Mouse (Mus musculus): Measurements from ENCODE around the gene 1700067P10Rik. TPM values are rescaled to one million over a fixed set of nuclear protein-coding genes. Genes with fewer than 3 reads are reported as not detected.
A peak's percentile ranks its signal among the peaks of the same experiment; 100 is the strongest.

1700067P10Rik gene
- polyA plus RNA-seq, 1 experiment from 2014 or later, result not detected

DNA sequence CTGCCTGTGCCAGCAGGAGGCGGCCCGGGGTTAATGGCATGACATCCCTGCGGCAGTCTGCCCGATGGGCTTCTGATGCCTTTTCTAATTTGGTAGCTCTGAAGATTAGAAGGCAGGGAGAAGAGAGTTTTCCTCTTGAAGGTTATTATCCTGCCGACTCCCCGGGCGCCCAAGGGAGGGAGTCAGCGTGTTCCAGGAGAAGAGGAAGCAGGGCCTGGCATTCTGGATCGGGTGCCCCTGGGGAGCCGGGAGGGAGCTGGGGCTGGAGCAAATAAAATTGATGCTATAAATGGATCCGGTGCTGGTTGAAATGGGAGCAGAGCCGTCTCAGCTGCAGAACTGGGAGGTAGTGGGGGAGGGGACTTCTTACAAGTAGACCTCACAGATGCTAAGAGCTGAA, 31.7 kb upstream of the 1700067P10Rik start:
- ATAC-seq, result no peak
- H3K4me2 ChIP-seq (ENCODE audit: low read length), result no peak overlapping the region
- no peaks in the 10 kb centered on the region for H3K36me3 ChIP-seq (ENCODE audit: control insufficient read depth, insufficient read depth)
- peaks cover 25% of the 10 kb centered on the region for H3K4me1 ChIP-seq (replicated peaks; ENCODE audit: control insufficient read depth, insufficient read depth, low read length)
- no peaks in the 10 kb centered on the region for H3K9me3 ChIP-seq (ENCODE audit: control insufficient read depth, low read length)
- no peak overlapping the region for H3K4me3 ChIP-seq (replicated peaks; ENCODE audit: low read length)
- 0 out of 2 replicates have a peak, but pooled peaks cover 6% of the 10 kb centered on the region for H3K27me3 ChIP-seq (replicated peaks; ENCODE audit: control insufficient read depth, insufficient read depth, low read length)
- H3K27ac ChIP-seq (ENCODE audit: low read length), result no peak overlapping the region; the same call in 1 of the 2 replicates
- H3K9ac ChIP-seq (replicated peaks; ENCODE audit: low read depth, low read length), result 0 out of 2 replicates have a peak overlapping the region, but pooled peaks have one; percentile 3
- WGBS, result 5% methylated on average over 12 of the region's 12 CpGs

DNA sequence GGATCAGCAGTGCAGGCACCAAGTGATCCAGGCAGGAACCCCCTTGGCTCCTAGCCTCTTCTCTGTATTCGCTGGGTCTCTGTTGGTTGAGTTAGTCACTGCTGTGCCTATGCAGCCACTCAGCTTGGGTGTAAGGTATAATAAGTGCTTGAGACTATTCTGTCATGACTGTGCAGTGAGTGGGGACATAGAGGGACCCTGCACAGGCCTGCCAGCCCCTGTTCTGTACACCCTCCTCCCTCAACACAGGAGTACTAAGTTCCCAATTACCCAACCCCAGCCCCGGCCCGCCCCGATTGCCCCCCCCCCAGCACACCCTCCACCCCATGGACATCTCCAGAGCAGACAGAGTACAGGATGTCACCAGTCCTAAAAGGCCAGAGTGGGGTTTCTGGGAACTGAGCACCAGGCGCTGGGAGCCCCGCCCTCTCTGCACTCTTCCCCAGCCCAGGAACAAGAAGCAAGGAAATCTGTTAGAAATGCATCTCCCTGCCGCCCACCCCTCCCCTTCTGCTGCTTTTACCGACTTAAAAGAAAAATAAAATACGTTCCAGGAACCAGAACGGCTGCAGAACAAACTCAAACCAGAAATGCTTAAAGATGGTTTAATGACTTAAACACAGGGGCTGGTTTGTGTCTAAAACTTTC, 24.8 kb upstream of the 1700067P10Rik start:
- H3K4me3 ChIP-seq (replicated peaks; ENCODE audit: low read length), result no peak overlapping the region
- peak; percentile 54 for ATAC-seq
- 35% methylated on average over 10 of the region's 10 CpGs for WGBS
- no peak overlapping the region for H3K4me2 ChIP-seq (ENCODE audit: low read length)
- no peaks in the 10 kb centered on the region for H3K36me3 ChIP-seq (ENCODE audit: control insufficient read depth, insufficient read depth)
- peaks cover 13% of the 10 kb centered on the region for H3K4me1 ChIP-seq (replicated peaks; ENCODE audit: control insufficient read depth, insufficient read depth, low read length)
- no peak overlapping the region; the same call in 1 of the 2 replicates for H3K27ac ChIP-seq (ENCODE audit: low read length)
- H3K9ac ChIP-seq (replicated peaks; ENCODE audit: low read depth, low read length), result no peak overlapping the region
- H3K9me3 ChIP-seq (ENCODE audit: control insufficient read depth, low read length), result no peaks in the 10 kb centered on the region
- no peaks in the 10 kb centered on the region for H3K27me3 ChIP-seq (replicated peaks; ENCODE audit: control insufficient read depth, insufficient read depth, low read length)

DNA sequence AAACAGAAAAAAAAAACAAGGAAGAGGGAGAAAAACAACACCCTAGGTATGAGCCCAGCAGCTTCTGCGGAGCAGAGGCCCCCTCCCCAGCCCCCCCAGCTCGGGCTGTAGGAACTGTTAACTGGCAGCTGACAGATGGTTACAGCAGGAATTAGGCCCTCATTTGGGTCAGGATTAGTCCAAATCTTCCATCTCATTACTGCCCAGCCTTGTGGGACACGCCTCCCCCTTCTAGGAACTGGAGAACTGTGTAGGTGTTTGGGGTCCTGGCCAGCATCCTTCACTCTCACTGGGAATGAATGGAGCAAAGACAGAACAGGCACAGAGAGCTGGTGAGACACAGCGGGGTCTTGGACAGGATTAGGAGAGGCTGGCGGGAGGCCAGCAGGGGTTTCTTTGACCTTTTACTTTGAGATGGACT, 24.0 kb upstream of the 1700067P10Rik start:
- 6% methylated on average over 5 of the region's 5 CpGs for WGBS
- Histone ChIP-seq H3K4me1 (replicated peaks; ENCODE audit: control insufficient read depth, insufficient read depth, low read length) (peaks cover 13% of the 10 kb centered on the region), H3K36me3 (ENCODE audit: control insufficient read depth, insufficient read depth) (no peaks in the 10 kb centered on the region), H3K4me3 (replicated peaks; ENCODE audit: low read length) (no peak overlapping the region), H3K27ac (ENCODE audit: low read length) (no peak overlapping the region), H3K4me2 (ENCODE audit: low read length) (no peak overlapping the region), H3K9me3 (ENCODE audit: control insufficient read depth, low read length) (no peaks in the 10 kb centered on the region), H3K27me3 (replicated peaks; ENCODE audit: control insufficient read depth, insufficient read depth, low read length) (no peaks in the 10 kb centered on the region), H3K9ac (replicated peaks; ENCODE audit: low read depth, low read length) (no peak overlapping the region)
- peak; percentile 82 for ATAC-seq

DNA sequence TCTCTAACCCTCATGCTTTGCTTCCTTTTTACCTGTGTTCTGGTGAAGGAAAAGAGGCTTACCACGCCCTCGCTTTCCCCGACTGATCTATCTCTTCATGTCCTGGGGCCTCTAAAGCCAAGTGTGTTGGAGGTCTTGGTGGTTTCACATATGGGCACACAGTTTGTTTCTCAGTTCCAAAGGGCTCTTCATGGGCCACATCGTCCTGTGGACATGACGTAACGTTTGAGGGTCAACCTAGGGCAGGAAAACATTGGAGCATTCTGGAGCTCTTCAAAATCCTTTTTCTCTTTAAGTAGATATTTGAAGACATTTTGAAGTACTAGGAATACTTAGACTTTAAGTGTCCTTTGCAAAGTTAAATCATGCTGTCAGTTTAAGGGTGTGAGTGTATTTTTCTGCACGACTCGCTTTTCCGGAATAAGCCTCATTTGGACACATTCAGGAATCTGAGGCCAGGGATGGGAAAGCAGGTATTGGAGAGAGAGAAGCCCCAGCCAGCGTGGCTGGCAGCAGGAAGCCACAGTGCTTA, 22.0 kb upstream of the 1700067P10Rik start:
- H3K27ac ChIP-seq (ENCODE audit: low read length), result no peak overlapping the region
- H3K9me3 ChIP-seq (ENCODE audit: control insufficient read depth, low read length), result no peaks in the 10 kb centered on the region
- no peak overlapping the region for H3K4me3 ChIP-seq (replicated peaks; ENCODE audit: low read length)
- H3K36me3 ChIP-seq (ENCODE audit: control insufficient read depth, insufficient read depth), result no peaks in the 10 kb centered on the region
- no peaks in the 10 kb centered on the region for H3K27me3 ChIP-seq (replicated peaks; ENCODE audit: control insufficient read depth, insufficient read depth, low read length)
- no peak overlapping the region for H3K9ac ChIP-seq (replicated peaks; ENCODE audit: low read depth, low read length)
- 59% methylated on average over 10 of the region's 10 CpGs for WGBS
- H3K4me2 ChIP-seq (ENCODE audit: low read length), result no peak overlapping the region
- ATAC-seq, result no peak
- H3K4me1 ChIP-seq (replicated peaks; ENCODE audit: control insufficient read depth, insufficient read depth, low read length), result peaks cover 13% of the 10 kb centered on the region

GRCm38 (mm10) chr17:48067729-48068128, 21.4 kb upstream of the 1700067P10Rik start:
- Histone ChIP-seq H3K4me3 (replicated peaks; ENCODE audit: low read length) (no peak overlapping the region), H3K27me3 (replicated peaks; ENCODE audit: control insufficient read depth, insufficient read depth, low read length) (no peaks in the 10 kb centered on the region), H3K9ac (replicated peaks; ENCODE audit: low read depth, low read length) (no peak overlapping the region), H3K9me3 (ENCODE audit: control insufficient read depth, low read length) (no peaks in the 10 kb centered on the region), H3K27ac (ENCODE audit: low read length) (no peak overlapping the region), H3K4me2 (ENCODE audit: low read length) (no peak overlapping the region), H3K4me1 (replicated peaks; ENCODE audit: control insufficient read depth, insufficient read depth, low read length) (peaks cover 13% of the 10 kb centered on the region), H3K36me3 (ENCODE audit: control insufficient read depth, insufficient read depth) (no peaks in the 10 kb centered on the region)
- ATAC-seq, result no peak
- 26% methylated on average over 5 of the region's 5 CpGs for WGBS

- Histone ChIP-seq H3K4me1 (replicated peaks; ENCODE audit: control insufficient read depth, insufficient read depth, low read length) (no peaks in the 10 kb centered on the region), H3K9ac (replicated peaks; ENCODE audit: low read depth, low read length) (no peak overlapping the region), H3K4me2 (ENCODE audit: low read length) (no peak overlapping the region), H3K9me3 (ENCODE audit: control insufficient read depth, low read length) (no peaks in the 10 kb centered on the region), H3K4me3 (replicated peaks; ENCODE audit: low read length) (no peak overlapping the region), H3K27ac (ENCODE audit: low read length) (no peak overlapping the region), H3K36me3 (ENCODE audit: control insufficient read depth, insufficient read depth) (no peaks in the 10 kb centered on the region), H3K27me3 (replicated peaks; ENCODE audit: control insufficient read depth, insufficient read depth, low read length) (no peaks in the 10 kb centered on the region)
- ATAC-seq, result no peak
- WGBS, result 53% methylated on average over 3 of the region's 3 CpGs
Observed at GRCm38 (mm10) chr17:48080626-48081025, 8.5 kb upstream of the 1700067P10Rik start.

GRCm38 (mm10) chr17:48089446-48089845, 327 bp downstream of the 1700067P10Rik start:
- Histone ChIP-seq H3K9ac (replicated peaks; ENCODE audit: low read depth, low read length) (no peak overlapping the region), H3K4me2 (ENCODE audit: low read length) (no peak overlapping the region), H3K27ac (ENCODE audit: low read length) (no peak overlapping the region), H3K4me1 (replicated peaks; ENCODE audit: control insufficient read depth, insufficient read depth, low read length) (no peaks in the 10 kb centered on the region), H3K4me3 (replicated peaks; ENCODE audit: low read length) (no peak overlapping the region), H3K27me3 (replicated peaks; ENCODE audit: control insufficient read depth, insufficient read depth, low read length) (peaks cover 8% of the 10 kb centered on the region), H3K36me3 (ENCODE audit: control insufficient read depth, insufficient read depth) (no peaks in the 10 kb centered on the region), H3K9me3 (ENCODE audit: control insufficient read depth, low read length) (0 out of 2 replicates have a peak, but pooled peaks cover 2% of the 10 kb centered on the region)
- 86% methylated on average over 2 of the region's 2 CpGs for WGBS
- no peak for ATAC-seq

DNA sequence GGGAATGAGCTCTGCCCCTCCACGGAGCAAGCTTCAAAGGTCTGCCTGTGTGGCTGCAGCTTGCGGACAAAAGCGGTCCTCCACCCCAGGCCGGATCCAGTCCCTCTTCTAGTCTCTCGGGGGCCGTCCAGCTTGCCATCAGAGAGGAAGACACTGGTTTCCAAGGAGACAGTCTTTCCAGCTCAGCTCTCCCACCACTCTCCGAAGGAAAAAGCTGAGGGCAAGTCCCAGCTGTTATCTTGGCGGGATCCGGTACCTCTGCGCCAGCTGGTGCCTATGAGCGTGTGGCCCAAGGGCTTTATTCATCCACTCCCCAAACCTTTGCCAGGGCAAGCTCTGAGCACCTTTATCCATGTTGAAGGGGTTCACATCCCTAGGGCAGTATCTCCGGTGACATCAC, 1.2 kb downstream of the 1700067P10Rik start:
- Histone ChIP-seq H3K36me3 (ENCODE audit: control insufficient read depth, insufficient read depth) (no peaks in the 10 kb centered on the region), H3K4me1 (replicated peaks; ENCODE audit: control insufficient read depth, insufficient read depth, low read length) (peaks cover 6% of the 10 kb centered on the region), H3K9ac (replicated peaks; ENCODE audit: low read depth, low read length) (no peak overlapping the region), H3K27ac (ENCODE audit: low read length) (no peak overlapping the region), H3K4me2 (ENCODE audit: low read length) (no peak overlapping the region), H3K9me3 (ENCODE audit: control insufficient read depth, low read length) (0 out of 2 replicates have a peak, but pooled peaks cover 2% of the 10 kb centered on the region), H3K27me3 (replicated peaks; ENCODE audit: control insufficient read depth, insufficient read depth, low read length) (peaks cover 12% of the 10 kb centered on the region), H3K4me3 (replicated peaks; ENCODE audit: low read length) (no peak overlapping the region)
- no peak for ATAC-seq
- WGBS, result 69% methylated on average over 12 of the region's 12 CpGs

- ATAC-seq, result no peak
- H3K27me3 ChIP-seq (replicated peaks; ENCODE audit: control insufficient read depth, insufficient read depth, low read length), result peaks cover 34% of the 10 kb centered on the region
- H3K9me3 ChIP-seq (ENCODE audit: control insufficient read depth, low read length), result 0 out of 2 replicates have a peak, but pooled peaks cover 2% of the 10 kb centered on the region
Observed at GRCm38 (mm10) chr17:48093286-48093817, 4.2 kb downstream of the 1700067P10Rik start.

More at GRCm38 (mm10) chr17:48093286-48093817, 4.2 kb downstream of the 1700067P10Rik start:
- Histone ChIP-seq H3K36me3 (ENCODE audit: control insufficient read depth, insufficient read depth) (no peaks in the 10 kb centered on the region), H3K4me3 (replicated peaks; ENCODE audit: low read length) (no peak overlapping the region), H3K27ac (ENCODE audit: low read length) (no peak overlapping the region), H3K9ac (replicated peaks; ENCODE audit: low read depth, low read length) (no peak overlapping the region), H3K4me1 (replicated peaks; ENCODE audit: control insufficient read depth, insufficient read depth, low read length) (peaks cover 33% of the 10 kb centered on the region), H3K4me2 (ENCODE audit: low read length) (no peak overlapping the region)
- 70% methylated on average over 5 of the region's 5 CpGs for WGBS
